Mouse (Mus musculus): ENCODE data around the gene Endou.
A peak's percentile ranks its signal among the peaks of the same experiment; 100 is the strongest.
"Not testable (repeated sequence)": the region's sequence is repeated elsewhere in the genome, so short reads cannot be mapped to it uniquely, and the experiment has no call there.

Gene Endou

DNA sequence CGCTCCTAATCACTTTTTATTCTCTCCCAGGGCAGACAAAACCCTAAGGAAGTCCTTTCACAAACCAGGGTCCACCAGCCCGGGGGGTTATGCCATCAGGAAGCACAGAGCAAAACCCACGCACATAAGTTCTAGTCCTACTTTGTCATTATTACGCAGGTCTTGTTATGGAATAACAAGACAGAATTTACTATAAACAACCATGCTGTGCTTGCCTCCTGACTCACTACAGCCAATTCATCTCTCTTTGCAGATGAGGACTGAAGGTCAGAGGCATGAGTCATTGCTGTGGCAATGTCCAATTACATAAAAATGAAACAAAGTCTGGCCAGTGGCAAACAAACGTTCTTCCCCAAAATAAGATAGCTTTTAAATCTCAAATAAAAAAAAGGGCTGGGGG, 37.7 kb downstream of the Endou start:
- no peak for DNase-seq (ENCODE audit: extremely low spot score, low read depth, low spot score)

- no peak for DNase-seq (ENCODE audit: extremely low spot score, low read depth, low spot score)
Measured at GRCm38 (mm10) chr15:97684118-97684517, 47.0 kb downstream of the Endou start.

DNA sequence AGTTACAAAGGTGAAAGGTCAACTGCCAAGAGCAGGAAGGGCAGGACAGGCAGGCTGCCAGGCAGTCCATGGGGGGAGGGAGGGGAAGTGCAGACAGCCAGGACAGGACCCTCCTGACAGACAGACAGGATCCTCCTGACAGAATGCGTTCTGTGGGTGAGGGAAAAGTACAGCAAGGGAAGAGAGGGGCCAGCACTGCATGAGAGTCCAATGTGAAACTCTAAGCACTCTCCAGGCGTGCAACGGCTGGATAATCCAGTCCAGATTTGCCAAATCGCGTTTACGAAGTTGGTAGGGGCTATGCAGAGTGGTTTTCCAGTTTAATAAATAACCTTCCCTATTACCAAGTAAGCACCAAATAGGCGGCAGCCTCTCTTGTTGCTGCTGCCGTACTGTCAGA, 49.1 kb downstream of the Endou start:
- DNase-seq (ENCODE audit: extremely low spot score, low read depth, low spot score) = no peak

- DNase-seq (ENCODE audit: extremely low spot score, low read depth, low spot score) = no peak
Measured at GRCm38 (mm10) chr15:97679991-97680681, 51.0 kb downstream of the Endou start.

GRCm38 (mm10) chr15:97677341-97677740, 53.8 kb downstream of the Endou start:
- no peak for DNase-seq (ENCODE audit: extremely low spot score, low read depth, low spot score)

DNA sequence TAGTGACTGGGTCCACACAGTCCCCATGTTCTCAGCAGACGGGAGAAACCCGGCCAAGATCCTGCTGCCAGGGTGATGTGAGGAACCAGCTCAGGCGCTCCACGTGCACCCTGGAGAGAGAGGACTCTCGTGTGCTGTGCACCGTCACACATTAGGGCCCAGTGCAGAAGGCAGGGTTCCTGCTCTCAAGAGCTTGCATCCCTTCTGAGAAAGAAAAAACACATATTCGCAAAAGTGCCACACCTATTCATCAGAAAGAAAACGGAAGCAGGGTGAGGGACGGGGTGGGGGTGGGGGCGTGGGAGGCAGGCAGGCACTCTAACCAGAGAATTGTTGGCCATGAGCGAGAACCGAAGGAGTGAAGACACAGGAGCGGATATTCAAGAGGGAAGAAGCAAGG, 55.2 kb downstream of the Endou start:
- no peak for DNase-seq (ENCODE audit: extremely low spot score, low read depth, low spot score)

GRCm38 (mm10) chr15:97674423-97674822, 56.7 kb downstream of the Endou start:
- DNase-seq (ENCODE audit: extremely low spot score, low read depth, low spot score) = no peak

DNA sequence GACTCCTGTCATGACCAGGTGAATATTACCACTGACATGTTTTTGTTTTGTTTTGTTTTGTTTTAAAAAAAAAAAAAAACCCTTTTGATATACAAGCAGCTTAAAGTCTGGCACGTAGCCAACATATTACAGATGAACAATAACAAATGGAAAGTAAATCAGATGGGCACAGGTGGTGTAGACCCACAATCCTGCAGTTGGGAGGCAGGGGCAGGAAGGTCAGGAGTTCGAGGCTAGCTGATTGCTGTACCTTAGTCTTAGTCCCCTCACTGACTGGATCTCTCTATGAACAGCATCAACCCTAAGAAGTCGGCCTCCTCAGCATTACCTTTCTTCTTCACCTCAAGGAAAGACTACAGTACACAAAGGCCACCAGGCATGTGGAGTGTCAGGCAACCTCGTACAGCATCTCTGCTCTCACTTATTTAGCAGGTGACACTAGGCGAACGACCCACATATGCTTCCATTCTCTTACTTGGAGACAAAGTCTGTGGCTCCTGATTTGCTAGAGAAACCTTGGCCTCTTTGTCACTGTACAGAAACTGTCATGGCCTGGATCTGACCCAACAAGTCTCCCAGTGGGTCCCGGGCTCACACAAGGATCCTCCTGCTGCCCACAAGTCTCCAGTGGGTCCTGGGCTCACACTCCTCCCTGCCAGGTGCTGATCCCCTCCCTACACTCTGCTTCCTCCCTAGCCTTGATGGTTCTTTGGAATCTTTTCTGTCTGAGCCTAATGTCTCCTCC, 57.7 kb downstream of the Endou start:
- no peak for DNase-seq (ENCODE audit: extremely low spot score, low read depth, low spot score)

- no peak for DNase-seq (ENCODE audit: extremely low spot score, low read depth, low spot score)
Measured at GRCm38 (mm10) chr15:97672211-97672765, 58.9 kb downstream of the Endou start.

DNA sequence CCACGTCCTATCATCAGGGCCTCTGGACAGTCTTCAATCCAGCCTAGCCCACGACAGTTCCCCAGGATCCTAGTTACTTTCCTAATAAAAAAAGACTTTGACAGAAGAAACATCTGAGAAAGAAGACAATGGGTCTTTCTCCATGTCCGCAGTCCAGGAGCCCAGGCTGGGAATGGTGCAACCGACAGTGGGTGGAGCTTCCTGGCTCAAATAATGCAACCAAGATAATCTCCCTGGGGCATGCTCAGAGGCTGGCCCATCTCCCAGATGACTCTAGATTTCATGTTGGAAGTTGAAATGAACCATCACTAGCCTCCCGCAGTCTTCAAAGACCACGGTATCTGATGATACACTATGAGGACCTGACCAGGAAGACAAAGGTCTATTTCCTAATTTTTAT, 60.6 kb downstream of the Endou start:
- no peak for DNase-seq (ENCODE audit: extremely low spot score, low read depth, low spot score)

GRCm38 (mm10) chr15:97668158-97668877, 62.8 kb downstream of the Endou start:
- not testable (repeated sequence) for DNase-seq (ENCODE audit: extremely low spot score, low read depth, low spot score)

DNA sequence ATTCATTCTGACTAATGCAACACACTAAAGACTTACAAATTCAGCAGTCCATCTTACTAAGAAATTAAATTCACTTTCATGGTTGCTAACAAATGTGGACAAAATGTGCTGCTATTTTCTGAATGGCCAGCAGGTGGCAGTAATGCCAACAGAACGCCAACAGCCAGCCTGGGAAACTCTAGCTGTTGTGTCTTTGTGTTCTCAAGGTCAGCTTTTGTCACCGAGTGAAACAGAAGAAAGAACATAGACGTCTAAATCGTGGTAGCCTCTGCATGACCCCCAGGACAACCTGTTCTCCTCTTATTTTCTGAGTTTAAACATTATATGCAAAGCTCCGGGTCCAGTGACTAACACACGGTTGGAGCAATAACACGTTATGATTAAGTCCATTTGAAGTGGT, 63.7 kb downstream of the Endou start:
- DNase-seq (ENCODE audit: extremely low spot score, low read depth, low spot score) = peak; percentile 76

- no peak for DNase-seq (ENCODE audit: extremely low spot score, low read depth, low spot score)
Measured at GRCm38 (mm10) chr15:97666457-97666770, 64.7 kb downstream of the Endou start.

- DNase-seq (ENCODE audit: extremely low spot score, low read depth, low spot score) = no peak
Measured at GRCm38 (mm10) chr15:97665770-97666456, 65.2 kb downstream of the Endou start.

- DNase-seq (ENCODE audit: extremely low spot score, low read depth, low spot score) = no peak
Measured at GRCm38 (mm10) chr15:97664981-97665668, 66.0 kb downstream of the Endou start.

- DNase-seq (ENCODE audit: extremely low spot score, low read depth, low spot score) = peak; percentile 64
Measured at GRCm38 (mm10) chr15:97663750-97664406, 67.3 kb downstream of the Endou start.

Measured in hindlimb bud, embryonic 11.5 days (tissue).